Mouse (Mus musculus) colon, adult 2 months (tissue): ENCODE measurements around the gene Galnt17. TPM values are rescaled to one million over a fixed set of nuclear protein-coding genes. Genes with fewer than 3 reads are reported as not detected.

Source experiments
- polyA plus RNA-seq: library from polyadenylated mRNA; depleted of rRNA; stranded (reverse); fragments of >200 nt; gene quantifications from 2 replicates; pipeline ENCODE4 v1.2.3, GENCODE M21; 2012; rRNA removed

The Galnt17 gene
- 2.4 and 3.5 TPM in 2 replicates for polyA plus RNA-seq

DNA sequence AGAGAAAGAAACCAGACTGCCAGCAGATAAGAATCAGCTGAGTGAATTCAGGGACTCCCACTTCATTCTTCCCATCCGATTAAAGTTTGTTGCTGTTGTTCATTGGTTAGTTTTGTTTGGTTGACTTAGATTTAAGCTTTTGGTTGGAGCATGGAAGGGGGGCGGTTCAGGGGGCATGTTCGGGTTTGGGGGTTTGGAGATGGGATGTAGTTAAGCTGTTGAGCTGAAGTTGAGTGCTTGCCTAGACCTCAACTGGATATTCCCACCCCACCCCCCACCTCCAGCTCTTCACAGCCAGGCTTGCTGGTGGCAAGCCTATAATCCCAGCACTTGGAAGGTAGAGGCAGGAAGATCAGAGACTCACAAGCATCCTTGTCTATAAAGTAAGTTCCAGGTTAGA lies at the start of gene Galnt17:
Gene Galnt17 (minus strand): TSS at position 101 of the 400 bp plus-strand sequence.

